Mouse (Mus musculus) left cerebral cortex, adult 11 months (tissue): ENCODE data around the gene Ncoa1.
"Not testable (repeated sequence)": the region's sequence is repeated elsewhere in the genome, so short reads cannot be mapped to it uniquely, and the experiment has no call there.

ENCODE experiments used
- DNase-seq: peaks from one replicate; pipeline ENCODE4 v3.0.0; 2022; ENCODE audit warnings: low spot score

The Ncoa1 gene

DNA sequence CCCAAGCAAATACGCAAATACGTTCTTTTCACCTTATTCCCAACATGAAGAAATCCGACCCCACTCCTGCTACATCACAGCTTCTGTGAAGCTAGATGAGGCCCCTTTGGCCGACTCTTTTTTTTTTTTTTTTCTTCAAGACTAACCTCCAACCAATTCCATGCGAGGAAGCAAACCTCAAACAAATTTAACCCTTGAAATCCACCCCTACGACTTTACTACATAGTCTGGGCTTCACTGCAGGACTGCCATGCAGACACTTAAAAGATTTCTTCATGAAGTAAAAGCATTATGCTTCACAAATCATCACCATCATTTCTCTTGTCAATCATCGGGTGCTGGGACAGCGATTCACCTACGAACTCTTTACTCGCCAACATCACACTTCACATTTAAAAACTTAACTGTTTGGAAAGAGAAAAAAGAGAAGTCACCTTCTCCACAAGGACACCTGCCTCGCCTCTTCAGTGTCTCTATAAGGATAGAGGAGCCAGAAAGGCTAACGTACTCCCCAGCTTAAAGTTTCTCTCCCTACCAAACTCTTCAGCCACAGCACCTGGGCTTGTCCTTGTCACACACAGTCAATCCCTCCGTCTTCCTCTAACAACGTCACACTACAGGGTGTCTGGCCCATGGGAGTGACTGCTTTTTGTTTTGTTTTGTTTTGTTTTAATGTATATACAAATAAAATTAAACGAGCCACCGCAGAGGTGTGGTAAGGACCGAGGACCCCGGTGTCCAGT lies 1.6 kb downstream of the Ncoa1 start:
- no peak for DNase-seq

DNA sequence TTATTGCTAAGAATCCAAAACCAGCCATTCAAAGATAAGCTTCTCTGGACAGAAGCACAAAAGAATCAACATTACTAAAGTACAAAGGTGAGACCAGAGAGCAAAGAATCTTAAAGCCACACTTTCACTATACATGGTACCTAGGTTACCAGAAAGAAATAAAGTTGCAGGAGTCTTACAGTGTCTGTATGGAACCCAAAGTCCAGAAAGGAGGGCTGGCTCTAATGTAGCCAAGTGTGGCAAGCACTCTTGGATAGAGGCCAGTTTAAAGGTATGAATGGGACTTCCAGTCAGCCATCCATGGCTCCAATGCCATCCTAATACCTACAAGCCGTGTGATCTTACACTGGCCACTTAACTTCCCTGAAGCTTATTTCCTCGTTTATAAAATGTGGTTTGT lies 7.9 kb downstream of the Ncoa1 start:
- DNase-seq: no peak

DNA sequence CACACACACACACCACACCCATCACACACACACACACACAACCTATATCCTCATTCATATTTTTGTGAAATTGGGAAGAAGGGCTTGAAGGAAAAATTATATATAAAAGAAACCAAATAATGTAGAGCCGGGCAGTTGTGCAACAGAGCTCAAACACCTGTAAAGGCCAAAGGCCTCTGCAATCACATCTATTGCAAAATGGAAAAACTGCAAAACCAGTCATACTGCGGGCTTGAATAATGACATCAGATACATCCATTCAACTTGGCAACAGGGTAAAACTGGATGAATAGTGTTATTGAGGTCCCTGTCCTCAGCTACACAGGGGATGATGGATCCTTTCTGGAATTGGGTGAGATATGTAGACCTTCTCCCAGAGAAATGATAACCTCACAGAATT lies 13.3 kb downstream of the Ncoa1 start:
- no peak for DNase-seq

DNA sequence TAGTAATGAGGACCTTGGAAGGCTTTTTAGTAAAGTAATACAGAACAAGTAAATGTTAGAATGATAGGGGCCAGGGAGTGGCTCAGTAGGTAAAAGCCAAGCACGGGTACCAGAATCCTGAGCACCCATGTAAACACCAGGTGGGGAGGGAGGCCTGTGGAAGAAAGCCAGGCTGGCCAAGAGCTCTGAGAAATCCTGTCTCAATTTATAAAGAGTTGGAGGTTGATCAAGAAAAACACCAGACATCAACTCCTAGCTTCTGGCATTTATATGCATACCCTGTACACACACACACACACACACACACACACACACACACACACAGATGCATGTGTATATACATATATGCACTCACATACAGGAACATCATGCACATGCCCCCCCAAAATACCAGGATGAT lies 14.6 kb downstream of the Ncoa1 start:
- no peak for DNase-seq

DNA sequence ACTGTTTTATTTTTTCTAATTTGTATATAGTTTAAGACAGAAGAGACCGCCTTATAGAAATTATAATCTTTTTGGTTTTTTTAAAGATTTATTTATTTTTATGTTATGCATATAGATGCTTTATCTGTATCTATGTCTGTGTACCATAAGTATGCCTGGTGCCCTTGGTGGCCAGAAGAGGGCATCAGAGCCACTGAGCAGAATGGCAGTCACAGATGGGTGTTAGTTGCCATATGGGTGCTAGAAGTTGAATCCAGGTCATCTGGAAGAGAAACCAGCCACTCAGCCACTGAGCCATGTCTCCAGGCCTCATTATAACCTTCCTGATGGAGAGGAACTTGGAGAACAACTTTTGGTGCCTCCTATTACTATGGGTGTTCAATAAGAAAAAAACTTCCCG lies 16.0 kb downstream of the Ncoa1 start:
- no peak for DNase-seq

DNA sequence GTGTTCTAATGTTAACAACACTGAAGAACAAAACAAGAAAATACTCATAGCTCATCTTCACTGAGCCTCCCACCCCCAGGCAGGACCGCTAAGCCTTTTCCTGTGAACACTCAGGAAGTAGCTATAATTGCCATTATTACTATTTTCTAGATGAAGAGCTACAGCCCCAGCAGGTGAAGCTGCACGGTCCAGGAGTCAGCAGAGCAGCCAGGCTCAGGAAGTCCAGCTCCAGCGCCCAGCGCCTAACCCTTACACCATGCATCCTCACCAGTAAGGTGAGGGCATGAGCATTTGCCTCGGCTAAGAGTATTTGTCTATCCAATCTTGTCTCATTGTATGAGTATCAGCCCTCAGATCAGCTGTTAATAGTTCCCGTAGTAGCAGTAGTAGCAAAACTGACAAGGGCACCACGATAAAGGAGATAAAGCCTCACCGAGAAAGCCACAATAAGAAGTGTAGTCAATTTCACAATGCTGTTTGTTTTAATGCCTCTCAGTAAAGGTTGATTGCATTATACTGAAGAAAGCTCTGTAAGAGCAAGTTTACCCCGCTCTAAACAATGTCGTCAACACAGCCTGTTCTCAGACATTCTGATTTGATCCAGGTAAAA lies 21.9 kb downstream of the Ncoa1 start:
- DNase-seq: no peak

DNA sequence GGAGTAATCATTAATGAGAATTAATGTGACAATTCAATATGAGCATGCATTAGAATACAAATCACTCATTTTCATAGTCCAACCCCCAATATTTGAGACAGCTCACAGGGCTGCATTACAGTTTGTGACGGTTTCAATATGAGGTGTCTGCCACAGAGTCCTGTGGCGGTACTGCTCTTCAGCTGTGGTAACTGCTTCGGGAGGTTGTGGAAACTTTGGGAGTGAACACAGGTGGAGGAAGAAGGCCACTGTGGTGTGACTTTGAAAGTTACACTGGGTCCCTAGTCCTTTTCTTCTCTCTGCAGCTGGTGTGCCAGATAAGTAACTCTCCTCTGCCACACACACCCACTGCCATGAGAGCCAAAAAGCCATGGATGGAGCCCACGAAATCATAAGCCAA lies 22.7 kb downstream of the Ncoa1 start:
- DNase-seq: no peak

DNA sequence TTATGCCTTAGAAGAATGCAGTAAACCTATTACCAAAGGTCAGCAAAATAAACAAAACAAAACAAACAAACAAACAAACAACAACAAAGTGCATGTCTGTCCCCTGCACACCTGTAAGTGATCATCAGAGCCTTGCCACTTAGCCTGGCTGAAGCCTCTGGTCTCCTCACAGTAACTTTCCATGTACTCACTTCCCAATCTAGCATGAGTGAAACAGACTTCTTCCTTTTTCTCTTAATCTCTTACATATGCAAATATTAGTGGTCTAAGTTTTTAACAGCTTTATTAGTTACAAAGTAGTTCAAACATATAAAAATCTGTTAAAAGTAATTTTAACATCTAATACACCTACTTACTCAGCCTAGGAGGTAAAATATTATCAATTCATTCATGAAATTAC lies 24.7 kb downstream of the Ncoa1 start:
- no peak for DNase-seq

DNA sequence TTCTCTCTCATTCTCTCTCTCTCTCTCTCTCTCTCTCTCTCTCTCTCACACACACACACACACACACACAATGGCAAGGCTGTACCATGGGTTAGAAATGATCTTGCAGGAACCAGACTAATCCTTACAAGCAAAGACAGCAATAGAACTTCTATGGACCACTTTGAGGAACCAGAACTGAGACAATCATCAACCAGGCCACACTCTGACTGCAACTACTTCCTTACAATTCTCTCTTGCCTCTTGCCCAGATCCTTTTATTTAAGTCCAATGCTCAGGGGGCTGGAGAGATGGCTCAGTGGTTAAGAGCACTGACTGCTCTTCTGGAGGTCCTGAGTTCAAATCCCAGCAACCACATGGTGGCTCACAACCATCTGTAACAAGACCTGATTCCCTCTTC lies 26.5 kb downstream of the Ncoa1 start:
- not testable (repeated sequence) for DNase-seq

DNA sequence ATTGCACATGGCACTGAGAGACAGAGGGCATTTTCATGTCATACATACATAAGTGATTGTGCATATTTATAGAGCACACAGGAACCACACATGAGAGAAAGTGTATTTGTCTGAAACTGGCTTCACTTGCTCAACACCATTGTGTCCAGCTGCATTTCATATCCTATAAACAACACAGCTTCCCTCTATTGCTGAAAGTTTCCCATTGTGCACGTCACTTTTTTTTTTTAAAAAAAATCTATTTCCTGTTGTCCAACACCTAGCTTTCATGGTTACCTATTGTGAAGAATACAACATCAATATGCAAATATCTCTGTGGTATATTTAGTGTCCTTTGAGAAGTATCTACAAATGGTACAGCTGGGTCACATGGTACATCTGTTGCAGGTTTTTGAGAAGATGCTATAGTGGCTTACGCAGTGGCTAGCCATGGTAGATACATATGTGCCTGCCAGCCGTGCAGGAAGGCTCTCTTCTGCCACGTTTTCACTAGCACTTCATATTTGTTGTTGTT lies 28.8 kb downstream of the Ncoa1 start:
- no peak for DNase-seq

DNA sequence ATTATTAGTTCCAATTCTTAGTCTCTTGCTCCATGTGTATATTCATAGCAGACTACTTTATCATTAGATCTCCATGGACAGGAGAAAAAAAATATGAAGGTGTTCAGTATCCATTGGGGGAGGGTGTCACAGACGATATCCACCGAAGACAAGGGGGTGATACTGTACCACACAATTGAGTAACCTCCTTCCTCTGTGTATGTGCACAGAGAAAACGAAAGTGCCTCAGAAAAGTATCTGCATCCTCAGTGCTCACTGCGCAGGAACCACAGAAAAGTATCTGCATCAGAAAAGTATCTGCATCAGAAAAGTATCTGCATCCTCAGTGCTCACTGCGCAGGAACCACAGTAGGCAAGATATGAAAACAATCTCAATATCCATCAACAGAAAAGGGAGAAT lies 32.0 kb downstream of the Ncoa1 start:
- no peak for DNase-seq

DNA sequence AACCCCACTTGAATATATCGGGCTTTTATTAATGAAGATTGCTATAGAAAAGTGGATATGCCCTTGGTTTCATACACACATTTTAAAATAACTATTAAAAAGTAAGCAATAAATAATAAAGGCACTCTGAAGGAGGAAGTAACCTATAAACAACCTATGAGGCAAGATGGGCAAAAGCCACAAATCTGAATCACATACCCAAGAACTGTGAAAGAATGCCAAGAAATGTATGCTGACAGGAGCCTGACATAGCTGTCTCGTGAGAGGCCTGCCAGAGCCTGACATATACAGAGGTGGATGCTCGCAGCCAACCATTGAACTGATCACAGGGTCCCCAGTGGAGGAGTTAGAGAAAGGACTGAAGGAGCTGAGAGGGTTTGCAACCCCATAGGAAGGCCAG lies 35.5 kb downstream of the Ncoa1 start:
- no peak for DNase-seq

DNA sequence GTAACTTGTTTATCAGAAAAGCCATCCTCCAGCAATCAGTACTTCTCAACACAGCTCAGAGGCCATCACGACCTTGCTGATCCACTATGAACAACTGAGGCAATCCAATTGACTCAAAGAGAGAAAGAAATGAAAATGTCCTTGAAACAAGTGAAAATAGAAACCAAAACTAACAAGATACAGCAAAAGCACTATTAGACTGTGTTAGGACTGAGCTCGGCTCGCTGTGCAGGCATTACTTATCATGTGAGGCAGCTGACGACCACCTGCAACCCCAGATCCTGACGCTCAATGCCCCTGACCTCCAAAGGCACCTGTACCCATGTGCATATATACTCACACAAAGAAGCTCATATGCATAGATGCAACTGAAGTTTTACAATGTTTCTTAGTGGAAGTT lies 40.8 kb downstream of the Ncoa1 start:
- DNase-seq: no peak

DNA sequence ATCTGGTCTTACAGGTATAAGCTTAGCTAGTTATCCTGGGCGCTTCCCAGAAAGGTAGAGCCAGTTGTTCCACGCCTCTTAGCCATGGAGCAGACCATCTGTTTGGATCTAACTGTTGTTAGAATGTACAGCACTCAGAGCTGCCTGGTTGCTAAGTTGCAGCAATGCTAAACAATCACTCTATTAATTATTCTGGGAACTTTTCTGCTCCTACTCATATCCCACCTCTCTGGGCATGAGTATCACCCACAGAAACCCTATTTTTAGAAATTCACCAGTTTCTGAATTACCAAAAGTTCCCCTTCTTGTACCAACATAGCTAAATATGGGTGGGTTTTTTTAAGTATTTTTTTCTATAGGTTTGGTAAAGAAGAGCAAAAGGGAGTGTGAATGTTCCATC lies 43.4 kb downstream of the Ncoa1 start:
- no peak for DNase-seq

DNA sequence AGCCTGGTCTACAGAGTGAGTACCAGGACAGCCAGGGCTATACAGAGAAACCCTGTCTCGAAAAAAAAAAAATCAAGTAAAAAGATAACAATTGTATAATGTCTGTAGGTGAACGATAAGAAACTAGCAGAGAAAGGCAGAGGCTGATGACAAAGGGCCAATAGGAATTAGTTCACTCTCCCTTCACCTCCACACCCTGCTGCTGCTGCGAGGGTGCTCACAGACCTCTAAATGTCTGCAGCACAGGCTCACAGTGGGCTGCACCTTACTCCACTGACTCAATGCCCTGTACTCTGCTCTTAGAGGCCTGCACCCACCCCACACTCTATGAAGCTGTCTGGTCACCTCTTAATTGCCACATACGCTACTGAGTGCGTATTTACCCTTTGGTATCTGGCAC lies 45.0 kb downstream of the Ncoa1 start:
- DNase-seq: no peak

DNA sequence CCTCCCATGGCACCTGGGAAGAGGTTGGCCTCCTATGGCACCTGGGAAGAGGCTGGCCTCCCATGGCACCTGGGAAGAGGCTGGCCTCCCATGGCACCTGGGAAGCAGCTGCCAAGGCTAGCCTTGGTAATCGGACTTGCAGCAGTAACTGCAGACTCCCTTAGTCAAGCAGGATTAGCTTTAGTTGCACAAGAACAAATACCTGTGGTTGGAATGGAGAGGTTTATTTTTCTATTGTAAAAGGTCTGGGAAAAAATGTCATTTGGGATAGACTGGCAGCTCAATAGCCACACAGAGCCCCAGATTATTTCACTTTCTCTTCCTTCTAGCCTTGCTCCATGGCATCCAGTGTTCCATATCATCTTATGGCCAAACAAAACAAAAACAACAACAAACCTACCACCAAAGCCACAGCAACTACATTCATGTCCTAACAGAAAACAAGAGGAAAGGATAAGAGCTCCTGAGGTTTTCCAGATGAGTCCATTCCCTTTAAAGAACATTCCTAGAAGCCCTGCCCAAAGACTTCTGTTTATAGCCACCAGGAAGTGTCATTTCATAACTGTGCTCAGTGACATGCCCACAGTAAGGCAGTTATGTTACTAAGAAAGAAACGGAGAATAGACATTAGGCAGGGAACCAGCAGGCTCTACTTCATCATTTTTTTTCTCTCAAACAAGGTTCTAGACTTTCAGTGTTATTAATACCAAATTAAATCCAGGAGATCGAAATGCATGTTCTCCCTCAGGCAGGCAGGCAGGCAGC lies 46.7 kb downstream of the Ncoa1 start:
- no peak for DNase-seq

DNA sequence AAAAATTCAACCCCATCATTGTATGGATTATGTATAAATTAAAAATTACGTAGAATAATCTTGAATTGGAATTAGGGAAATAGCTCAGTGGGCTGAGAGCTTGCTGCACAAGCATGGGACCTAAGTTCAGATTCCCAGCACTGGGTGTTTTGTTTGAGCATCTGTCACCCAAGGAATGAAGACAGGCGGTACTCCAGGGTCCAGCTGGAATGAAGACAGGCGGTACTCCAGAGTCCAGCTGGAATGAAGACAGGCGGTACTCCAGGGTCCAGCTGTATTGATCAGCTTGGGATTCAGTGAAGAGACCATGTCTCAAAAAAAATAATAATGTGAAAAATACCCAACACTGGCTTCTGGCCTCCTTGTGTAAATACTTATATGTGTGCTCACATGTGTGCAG lies 58.2 kb downstream of the Ncoa1 start:
- DNase-seq: no peak

DNA sequence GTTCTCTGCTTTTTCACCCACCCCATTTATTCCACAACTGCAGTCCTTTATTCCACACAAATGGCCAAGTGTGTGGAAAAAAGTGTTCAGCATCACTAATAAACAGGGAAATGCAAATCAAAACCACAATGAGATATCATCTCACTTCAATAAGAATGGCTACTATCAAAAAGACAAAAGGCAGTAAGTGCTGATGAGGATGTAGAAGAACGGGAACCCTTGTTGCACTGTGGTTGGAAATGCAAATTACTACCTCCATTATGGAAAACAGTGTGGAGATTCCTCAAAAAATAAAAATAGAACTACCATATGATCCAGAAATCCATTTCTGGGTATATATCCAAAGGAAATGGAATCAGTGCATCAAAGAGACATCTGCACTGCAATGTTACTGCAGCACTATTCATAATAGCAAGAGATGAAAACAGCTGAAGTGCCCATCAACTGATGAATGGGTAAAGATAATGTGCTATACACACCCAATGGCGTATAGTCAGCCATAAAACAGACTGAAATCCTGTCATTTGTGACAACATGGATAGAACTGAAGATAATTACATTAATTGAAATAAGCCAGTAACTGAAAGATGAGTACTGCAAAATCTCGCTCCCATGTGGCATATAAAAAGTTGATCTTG lies 59.2 kb downstream of the Ncoa1 start:
- DNase-seq: no peak

DNA sequence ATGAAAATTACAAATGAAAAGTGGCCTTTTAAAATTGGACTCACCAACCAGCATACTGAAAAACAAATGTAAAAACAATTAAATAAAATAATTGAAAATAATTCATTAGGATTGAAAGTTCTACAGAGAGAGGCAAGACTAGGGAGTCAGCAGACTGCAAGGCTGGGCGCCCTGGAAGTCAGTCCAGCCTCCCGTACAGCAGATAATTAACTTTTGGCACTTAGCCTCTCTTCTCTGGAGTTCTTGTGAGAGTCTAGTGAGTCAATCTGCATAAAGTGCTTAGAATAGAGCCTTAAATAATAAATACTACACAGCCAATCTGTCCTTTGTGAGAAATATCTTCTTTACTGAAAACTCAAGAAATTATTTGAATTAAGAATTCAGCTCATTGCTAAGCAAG lies 69.9 kb downstream of the Ncoa1 start:
- DNase-seq: no peak

DNA sequence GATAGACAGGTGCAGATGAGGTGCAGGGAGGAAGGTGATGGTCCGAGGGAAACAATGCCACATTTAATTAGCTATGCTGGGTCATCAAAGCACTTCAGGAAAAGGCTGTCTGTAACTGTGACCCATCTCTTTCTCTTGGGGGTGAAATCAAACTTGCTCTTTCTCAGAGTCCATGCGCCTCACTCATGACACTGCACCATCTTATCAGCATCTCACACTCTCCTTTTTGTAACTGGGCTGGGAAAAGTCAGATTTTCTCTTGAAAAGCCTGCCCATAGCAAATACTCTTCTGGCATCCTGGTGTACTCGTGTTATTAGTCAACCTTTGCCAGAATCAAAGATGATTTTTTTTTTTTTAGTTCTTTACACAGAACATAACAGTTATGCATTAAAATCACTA lies 70.8 kb downstream of the Ncoa1 start:
- DNase-seq: no peak

DNA sequence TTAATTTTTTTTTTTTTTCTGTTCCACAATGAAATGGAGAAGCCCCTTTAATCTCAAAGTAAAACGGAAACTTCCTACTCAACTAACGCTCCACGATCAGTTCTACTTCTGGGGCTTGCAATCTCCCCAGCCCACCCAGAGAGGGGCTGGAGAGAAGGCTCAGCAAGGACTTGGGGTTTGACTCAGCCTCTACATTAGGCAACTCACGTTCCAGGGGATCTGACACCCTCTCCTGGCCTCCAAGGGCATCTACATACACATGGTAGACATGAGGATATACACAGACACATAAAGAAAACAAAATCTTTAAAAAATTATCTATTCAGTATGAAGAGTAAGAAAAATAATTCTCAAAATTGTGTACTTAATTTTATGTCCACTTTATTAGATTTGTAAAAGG lies 73.8 kb downstream of the Ncoa1 start:
- DNase-seq: no peak

DNA sequence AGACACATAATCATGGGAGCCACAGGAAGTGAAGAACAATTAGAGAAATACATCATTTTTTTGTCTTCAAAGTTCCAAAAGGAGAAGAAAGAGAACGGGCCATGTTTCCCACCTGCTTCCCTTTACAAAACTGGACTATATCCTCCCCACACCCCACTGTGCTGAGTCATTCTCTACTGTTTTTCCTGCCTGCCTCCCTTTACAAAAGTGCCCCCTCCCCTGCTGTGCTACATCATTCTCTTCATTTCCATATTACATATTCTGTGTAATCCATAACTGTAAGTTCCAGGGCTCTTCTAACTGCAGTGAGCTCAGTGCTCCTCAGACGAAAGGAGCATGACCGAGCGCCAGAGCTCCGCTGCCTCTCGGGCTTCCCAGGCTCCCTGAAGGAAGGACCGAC lies 80.8 kb downstream of the Ncoa1 start:
- no peak for DNase-seq

DNA sequence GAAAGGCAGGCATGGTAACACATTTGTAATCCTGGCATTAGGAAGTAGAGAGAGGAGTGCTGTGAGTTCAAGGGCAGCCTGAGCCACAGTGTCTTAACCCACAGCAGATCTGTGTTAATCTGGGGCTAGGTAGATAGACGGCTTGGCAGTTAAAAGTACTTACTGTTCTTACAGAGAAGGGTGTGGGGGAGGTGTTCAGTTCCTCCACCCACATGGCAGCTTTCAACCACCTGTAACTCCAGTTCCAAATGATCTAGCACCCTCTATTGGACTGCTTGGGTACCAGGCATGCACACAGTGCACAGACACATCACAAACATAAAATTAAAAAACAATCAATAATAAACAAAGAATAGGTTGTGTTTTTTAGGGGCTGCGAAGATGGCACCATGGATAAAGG lies 84.4 kb downstream of the Ncoa1 start:
- no peak for DNase-seq
